Mouse (Mus musculus) activated CD4-positive, CD25-positive, alpha-beta regulatory T cell (primary cell): Measurements from ENCODE around the gene Spon2. TPM values are rescaled to one million over a fixed set of nuclear protein-coding genes. Genes with fewer than 3 reads are reported as not detected.

Source experiments
- polyA plus RNA-seq, 2 experiments: library from polyadenylated mRNA; unstranded; fragments of 100-300 nt; shearing (Covaris generic); gene quantifications; one replicate each; pipeline ENCODE4 v1.2.1; 2017

Spon2 gene
- polyA plus RNA-seq, result under 1 TPM; 0.13 to 0.45 TPM

DNA sequence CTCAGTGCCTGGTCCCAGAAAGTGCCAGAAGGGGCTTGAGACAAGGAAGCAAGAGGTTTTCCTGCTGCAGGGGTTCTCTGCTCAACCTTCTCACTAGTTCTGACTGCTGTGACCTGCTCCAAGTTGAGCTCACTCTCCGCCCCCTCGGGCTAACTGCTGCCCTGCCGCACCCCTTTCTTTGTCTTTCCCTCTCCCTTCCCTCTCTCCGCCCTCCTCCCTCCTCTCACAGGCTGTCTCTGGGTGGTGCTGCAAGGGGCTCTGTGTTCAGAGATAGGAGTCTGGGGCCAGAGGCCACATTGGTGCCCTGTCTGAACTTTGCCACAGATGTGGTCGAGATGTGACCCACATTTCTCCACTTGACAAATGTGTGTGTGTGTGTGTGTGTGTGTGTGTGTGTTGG is at the start of gene Spon2:
Gene Spon2 (minus strand): TSS at position 375 of the 400 bp plus-strand sequence.

Other genes starting within 250 kb of the Spon2 start
- gene Ywhah, start 199.6 kb downstream of the Spon2 start, polyA plus RNA-seq, result 100 to 1,000 TPM; 286 to 384 TPM
- gene Slc5a1, start 114.2 kb downstream of the Spon2 start, polyA plus RNA-seq, result under 1 TPM in 1 of 2 experiments, not detected in 1; 0.04 TPM
- 100 to 1,000 TPM; 281 to 305 TPM for gene Ctbp1, start 56.5 kb upstream of the Spon2 start, polyA plus RNA-seq
- 100 to 1,000 TPM in 1 of 2 experiments, 10 to 100 TPM in 1; 83.4 to 107 TPM for gene Maea, start 117.1 kb upstream of the Spon2 start, polyA plus RNA-seq
- 10 to 100 TPM in 1 of 2 experiments, 1 to 10 TPM in 1; 7.9 to 10.6 TPM for gene Uvssa, start 160.1 kb upstream of the Spon2 start, polyA plus RNA-seq
- not detected for gene Nkx1-1, start 215.5 kb upstream of the Spon2 start, polyA plus RNA-seq